Mouse (Mus musculus): Measurements from ENCODE around the gene Crabp2.
A peak's percentile ranks its signal among the peaks of the same experiment; 100 is the strongest.
"Not testable (repeated sequence)": the region's sequence is repeated elsewhere in the genome, so short reads cannot be mapped to it uniquely, and the experiment has no call there.

The Crabp2 gene

GRCm38 (mm10) chr3:87948378-87949265 lies at the start of gene Crabp2:
TSS of gene Crabp2 (plus strand) at chr3:87948666.
- DNase-seq: no peak

- no peak for DNase-seq
Observed at GRCm38 (mm10) chr3:87899266-87899665, 49.2 kb upstream of the Crabp2 start.

- no peak for DNase-seq
Observed at GRCm38 (mm10) chr3:87899776-87900175, 48.7 kb upstream of the Crabp2 start.

GRCm38 (mm10) chr3:87901036-87901624 lies 47.3 kb upstream of the Crabp2 start:
- no peak for DNase-seq

- DNase-seq: not testable (repeated sequence)
Observed at GRCm38 (mm10) chr3:87901959-87902358, 46.5 kb upstream of the Crabp2 start.

- DNase-seq: no peak
Observed at GRCm38 (mm10) chr3:87903821-87904220, 44.6 kb upstream of the Crabp2 start.

GRCm38 (mm10) chr3:87905880-87906485 lies 42.5 kb upstream of the Crabp2 start, which contains the start of gene Hdgf:
TSS of gene Hdgf (plus strand) at chr3:87906321.
- peak; percentile 93 for DNase-seq

- peak; percentile 67 for DNase-seq
Observed at GRCm38 (mm10) chr3:87906601-87906980, 41.9 kb upstream of the Crabp2 start.

- no peak for DNase-seq
Observed at GRCm38 (mm10) chr3:87906981-87907857, 41.2 kb upstream of the Crabp2 start.

- no peak for DNase-seq
Observed at GRCm38 (mm10) chr3:87907906-87908305, 40.6 kb upstream of the Crabp2 start.

GRCm38 (mm10) chr3:87909381-87909780 lies 39.1 kb upstream of the Crabp2 start:
- DNase-seq: no peak

- DNase-seq: no peak
Observed at GRCm38 (mm10) chr3:87909874-87910273, 38.6 kb upstream of the Crabp2 start.

GRCm38 (mm10) chr3:87910573-87911141 lies 37.8 kb upstream of the Crabp2 start:
- DNase-seq: peak; percentile 55

GRCm38 (mm10) chr3:87913491-87913890 lies 35.0 kb upstream of the Crabp2 start:
- DNase-seq: no peak

GRCm38 (mm10) chr3:87913891-87914290 lies 34.6 kb upstream of the Crabp2 start:
- no peak for DNase-seq

GRCm38 (mm10) chr3:87916990-87917389 lies 31.5 kb upstream of the Crabp2 start:
- no peak for DNase-seq

- no peak for DNase-seq
Observed at GRCm38 (mm10) chr3:87918551-87918950, 29.9 kb upstream of the Crabp2 start.

GRCm38 (mm10) chr3:87919336-87920108 lies 28.9 kb upstream of the Crabp2 start, which contains the start of gene Mrpl24:
TSS of gene Mrpl24 (plus strand) at chr3:87919506.
- DNase-seq: peak; percentile 72

- no peak for DNase-seq
Observed at GRCm38 (mm10) chr3:87920270-87920943, 28.1 kb upstream of the Crabp2 start.

GRCm38 (mm10) chr3:87924996-87925395 lies 23.5 kb upstream of the Crabp2 start:
- no peak for DNase-seq

- no peak for DNase-seq
Observed at GRCm38 (mm10) chr3:87927452-87927851, 21.0 kb upstream of the Crabp2 start.
